Mouse (Mus musculus): ENCODE measurements around the gene Drd1. TPM values are rescaled to one million over a fixed set of nuclear protein-coding genes. Genes with fewer than 3 reads are reported as not detected.

Gene Drd1
- 0.11 TPM in 1 of 2 replicates, not detected in the other for polyA plus RNA-seq (2015; fragmentation: Nextera tagmentation; extraction: Ambion mirVana)

GRCm38 (mm10) chr13:54055448-54055861 lies at the start of gene Drd1:
Gene Drd1, minus strand, starts transcription at chr13:54055705.
- Histone ChIP-seq H3K9me3 (replicated peaks; ENCODE audit: control insufficient read depth, low read length) (no peaks in the 10 kb centered on the region), H3K4me3 (ENCODE audit: low read length) (peak within 1 kb of the TSS; percentile 61), H3K4me1 (ENCODE audit: control insufficient read depth, insufficient read depth, low read length) (peaks cover 6% of the 10 kb centered on the region), H3K36me3 (ENCODE audit: control insufficient read depth, insufficient read depth) (no peaks in the 10 kb centered on the region), H3K4me2 (ENCODE audit: low read depth, low read length) (peak within 1 kb of the TSS; percentile 99), H3K27ac (ENCODE audit: low read length) (no peak within 1 kb of the TSS), H3K27me3 (ENCODE audit: control insufficient read depth, insufficient read depth, low read length) (peaks cover 28% of the 10 kb centered on the region), H3K9ac (ENCODE audit: low read length) (peak within 1 kb of the TSS; percentile 63)
- WGBS = 2% methylated on average over 31 of the region's 31 CpGs
- ATAC-seq (replicated peaks; ENCODE audit: extremely low read depth, insufficient read depth, low FRiP score) = peak; percentile 41; the same call in 1 of the 2 replicates

GRCm38 (mm10) chr13:54103866-54104265 lies 48.4 kb upstream of the Drd1 start:
- Histone ChIP-seq H3K4me3 (ENCODE audit: low read length) (no peak overlapping the region), H3K9ac (ENCODE audit: low read length) (no peak overlapping the region), H3K4me2 (ENCODE audit: low read depth, low read length) (no peak overlapping the region), H3K27me3 (ENCODE audit: control insufficient read depth, insufficient read depth, low read length) (no peaks in the 10 kb centered on the region), H3K36me3 (ENCODE audit: control insufficient read depth, insufficient read depth) (peaks cover 13% of the 10 kb centered on the region; the same call in 1 of the 2 replicates), H3K9me3 (replicated peaks; ENCODE audit: control insufficient read depth, low read length) (no peaks in the 10 kb centered on the region), H3K4me1 (ENCODE audit: control insufficient read depth, insufficient read depth, low read length) (peaks cover 6% of the 10 kb centered on the region; the same call in 1 of the 2 replicates), H3K27ac (ENCODE audit: low read length) (no peak overlapping the region)
- WGBS = 66% methylated on average over 10 of the region's 10 CpGs
- no peak for ATAC-seq (replicated peaks; ENCODE audit: extremely low read depth, insufficient read depth, low FRiP score)

GRCm38 (mm10) chr13:54103271-54103670 lies 47.8 kb upstream of the Drd1 start:
- H3K4me2 ChIP-seq (ENCODE audit: low read depth, low read length) = no peak overlapping the region
- 65% methylated on average over 3 of the region's 3 CpGs for WGBS
- no peak for ATAC-seq (replicated peaks; ENCODE audit: extremely low read depth, insufficient read depth, low FRiP score)
- H3K9ac ChIP-seq (ENCODE audit: low read length) = no peak overlapping the region
- H3K27ac ChIP-seq (ENCODE audit: low read length) = no peak overlapping the region
- peaks cover 6% of the 10 kb centered on the region; the same call in 1 of the 2 replicates for H3K4me1 ChIP-seq (ENCODE audit: control insufficient read depth, insufficient read depth, low read length)
- no peaks in the 10 kb centered on the region for H3K9me3 ChIP-seq (replicated peaks; ENCODE audit: control insufficient read depth, low read length)
- H3K27me3 ChIP-seq (ENCODE audit: control insufficient read depth, insufficient read depth, low read length) = no peaks in the 10 kb centered on the region
- peaks cover 16% of the 10 kb centered on the region for H3K36me3 ChIP-seq (ENCODE audit: control insufficient read depth, insufficient read depth)
- no peak overlapping the region for H3K4me3 ChIP-seq (ENCODE audit: low read length)

- no peak overlapping the region for H3K4me2 ChIP-seq (ENCODE audit: low read depth, low read length)
- no peak overlapping the region for H3K4me3 ChIP-seq (ENCODE audit: low read length)
- H3K4me1 ChIP-seq (ENCODE audit: control insufficient read depth, insufficient read depth, low read length) = peaks cover 6% of the 10 kb centered on the region; the same call in 1 of the 2 replicates
- peaks cover 16% of the 10 kb centered on the region for H3K36me3 ChIP-seq (ENCODE audit: control insufficient read depth, insufficient read depth)
- no peak for ATAC-seq (replicated peaks; ENCODE audit: extremely low read depth, insufficient read depth, low FRiP score)
- no peaks in the 10 kb centered on the region for H3K9me3 ChIP-seq (replicated peaks; ENCODE audit: control insufficient read depth, low read length)
- H3K9ac ChIP-seq (ENCODE audit: low read length) = no peak overlapping the region
- WGBS = 82% methylated on average over 3 of the region's 3 CpGs
- no peaks in the 10 kb centered on the region for H3K27me3 ChIP-seq (ENCODE audit: control insufficient read depth, insufficient read depth, low read length)
- H3K27ac ChIP-seq (ENCODE audit: low read length) = no peak overlapping the region
These were observed 46.6 kb upstream of the Drd1 start for GRCm38 (mm10) chr13:54102061-54102460.

GRCm38 (mm10) chr13:54101031-54101820 lies 45.7 kb upstream of the Drd1 start:
- H3K36me3 ChIP-seq (ENCODE audit: control insufficient read depth, insufficient read depth) = peaks cover 14% of the 10 kb centered on the region
- H3K27ac ChIP-seq (ENCODE audit: low read length) = 0 out of 2 replicates have a peak overlapping the region, but pooled peaks have one; percentile 19
- 0 out of 2 replicates have a peak, but pooled peaks have one; percentile 32 for ATAC-seq (replicated peaks; ENCODE audit: extremely low read depth, insufficient read depth, low FRiP score)
- no peak overlapping the region for H3K4me3 ChIP-seq (ENCODE audit: low read length)
- no peak overlapping the region for H3K9ac ChIP-seq (ENCODE audit: low read length)
- peaks cover 6% of the 10 kb centered on the region; the same call in 1 of the 2 replicates for H3K4me1 ChIP-seq (ENCODE audit: control insufficient read depth, insufficient read depth, low read length)
- H3K9me3 ChIP-seq (replicated peaks; ENCODE audit: control insufficient read depth, low read length) = no peaks in the 10 kb centered on the region
- WGBS = 57% methylated on average over 15 of the region's 15 CpGs
- H3K27me3 ChIP-seq (ENCODE audit: control insufficient read depth, insufficient read depth, low read length) = no peaks in the 10 kb centered on the region
- no peak overlapping the region for H3K4me2 ChIP-seq (ENCODE audit: low read depth, low read length)

GRCm38 (mm10) chr13:54097797-54098196 lies 42.3 kb upstream of the Drd1 start:
- 90% methylated on average over 6 of the region's 6 CpGs for WGBS
- Histone ChIP-seq H3K27me3 (ENCODE audit: control insufficient read depth, insufficient read depth, low read length) (no peaks in the 10 kb centered on the region), H3K36me3 (ENCODE audit: control insufficient read depth, insufficient read depth) (peaks cover 25% of the 10 kb centered on the region), H3K9ac (ENCODE audit: low read length) (no peak overlapping the region), H3K4me3 (ENCODE audit: low read length) (no peak overlapping the region), H3K4me2 (ENCODE audit: low read depth, low read length) (no peak overlapping the region), H3K4me1 (ENCODE audit: control insufficient read depth, insufficient read depth, low read length) (peaks cover 6% of the 10 kb centered on the region; the same call in 1 of the 2 replicates), H3K27ac (ENCODE audit: low read length) (no peak overlapping the region), H3K9me3 (replicated peaks; ENCODE audit: control insufficient read depth, low read length) (no peaks in the 10 kb centered on the region)
- ATAC-seq (replicated peaks; ENCODE audit: extremely low read depth, insufficient read depth, low FRiP score) = no peak

- Histone ChIP-seq H3K4me3 (ENCODE audit: low read length) (no peak overlapping the region), H3K27me3 (ENCODE audit: control insufficient read depth, insufficient read depth, low read length) (no peaks in the 10 kb centered on the region), H3K4me2 (ENCODE audit: low read depth, low read length) (no peak overlapping the region), H3K9ac (ENCODE audit: low read length) (no peak overlapping the region), H3K27ac (ENCODE audit: low read length) (no peak overlapping the region), H3K9me3 (replicated peaks; ENCODE audit: control insufficient read depth, low read length) (no peaks in the 10 kb centered on the region), H3K36me3 (ENCODE audit: control insufficient read depth, insufficient read depth) (peaks cover 30% of the 10 kb centered on the region), H3K4me1 (ENCODE audit: control insufficient read depth, insufficient read depth, low read length) (peaks cover 6% of the 10 kb centered on the region; the same call in 1 of the 2 replicates)
- no peak for ATAC-seq (replicated peaks; ENCODE audit: extremely low read depth, insufficient read depth, low FRiP score)
- WGBS = 92% methylated on average over 4 of the region's 4 CpGs
These were observed 41.7 kb upstream of the Drd1 start for GRCm38 (mm10) chr13:54097227-54097626.

- H3K9me3 ChIP-seq (replicated peaks; ENCODE audit: control insufficient read depth, low read length) = no peaks in the 10 kb centered on the region
- no peak overlapping the region for H3K27ac ChIP-seq (ENCODE audit: low read length)
- no peak overlapping the region for H3K4me2 ChIP-seq (ENCODE audit: low read depth, low read length)
- no peak overlapping the region for H3K4me3 ChIP-seq (ENCODE audit: low read length)
- no peak for ATAC-seq (replicated peaks; ENCODE audit: extremely low read depth, insufficient read depth, low FRiP score)
- H3K9ac ChIP-seq (ENCODE audit: low read length) = no peak overlapping the region
- 59% methylated on average over 8 of the region's 8 CpGs for WGBS
- H3K27me3 ChIP-seq (ENCODE audit: control insufficient read depth, insufficient read depth, low read length) = no peaks in the 10 kb centered on the region
- 0 out of 2 replicates have a peak, but pooled peaks cover 2% of the 10 kb centered on the region for H3K4me1 ChIP-seq (ENCODE audit: control insufficient read depth, insufficient read depth, low read length)
- H3K36me3 ChIP-seq (ENCODE audit: control insufficient read depth, insufficient read depth) = peaks cover 43% of the 10 kb centered on the region
These were observed 40.2 kb upstream of the Drd1 start for GRCm38 (mm10) chr13:54095721-54096120.

GRCm38 (mm10) chr13:54094963-54095362 lies 39.5 kb upstream of the Drd1 start:
- 46% methylated on average over 6 of the region's 6 CpGs for WGBS
- no peak for ATAC-seq (replicated peaks; ENCODE audit: extremely low read depth, insufficient read depth, low FRiP score)
- peaks cover 45% of the 10 kb centered on the region for H3K36me3 ChIP-seq (ENCODE audit: control insufficient read depth, insufficient read depth)

More at GRCm38 (mm10) chr13:54094963-54095362, 39.5 kb upstream of the Drd1 start:
- Histone ChIP-seq H3K9me3 (replicated peaks; ENCODE audit: control insufficient read depth, low read length) (no peaks in the 10 kb centered on the region), H3K9ac (ENCODE audit: low read length) (no peak overlapping the region), H3K27me3 (ENCODE audit: control insufficient read depth, insufficient read depth, low read length) (no peaks in the 10 kb centered on the region), H3K4me2 (ENCODE audit: low read depth, low read length) (no peak overlapping the region), H3K4me3 (ENCODE audit: low read length) (no peak overlapping the region), H3K27ac (ENCODE audit: low read length) (no peak overlapping the region), H3K4me1 (ENCODE audit: control insufficient read depth, insufficient read depth, low read length) (no peaks in the 10 kb centered on the region)
